Mouse (Mus musculus) bone marrow macrophage, adult 2 months (primary cell): ENCODE results near the gene Gpr27.

Source experiments
- CTCF ChIP-seq: IDR thresholded peaks from 2 replicates; pipeline ENCODE4 v1.5.1; 2012; ENCODE audit warnings: low read depth, mild to moderate bottlenecking, low read length, moderate library complexity
- POLR2A ChIP-seq: IDR thresholded peaks from 2 replicates; pipeline ENCODE4 v1.6.1; 2012; ENCODE audit warnings: mild to moderate bottlenecking, low read depth, low read length, borderline replicate concordance

DNA sequence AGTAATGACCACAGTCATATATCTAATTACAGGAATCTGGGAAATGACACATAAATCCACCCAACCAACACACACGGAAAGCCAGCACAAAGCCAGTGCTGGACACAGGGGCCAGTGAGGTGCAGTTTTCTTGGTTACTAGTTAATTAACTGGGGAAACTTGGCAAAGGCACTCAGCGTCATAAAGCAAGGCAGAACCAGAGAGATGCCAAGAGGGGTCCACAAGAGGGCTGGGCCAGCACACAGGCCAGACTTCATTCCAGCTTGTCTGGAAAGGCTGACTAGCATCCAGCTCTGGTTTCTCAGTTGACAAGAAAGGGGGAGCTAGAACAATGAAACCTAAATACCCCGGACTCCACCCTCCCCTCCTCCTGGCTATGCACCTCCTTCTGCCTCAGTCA, 8.0 kb downstream of the Gpr27 start:
- TF ChIP-seq CTCF (no peak), POLR2A (no peak)
